Mouse (Mus musculus) brain, embryonic 14.5 days (tissue): ENCODE measurements around the gene Avil. TPM values are rescaled to one million over a fixed set of nuclear protein-coding genes. Genes with fewer than 3 reads are reported as not detected.
A peak's percentile ranks its signal among the peaks of the same experiment; 100 is the strongest.

Experiments
- DNase-seq: peaks from one replicate; pipeline ENCODE4 v3.0.0-alpha.2; 2011; ENCODE audit warnings: low read depth
- CTCF ChIP-seq: fragments of 200-500 bp; IDR thresholded peaks from 2 replicates; pipeline ENCODE4 v1.5.1; 2012; ENCODE audit warnings: inconsistent platforms, mild to moderate bottlenecking, moderate library complexity, borderline replicate concordance; ENCODE audit not compliant: insufficient read depth, insufficient read length; ENCODE audit errors: extremely low read depth
- POLR2A ChIP-seq: fragments of 200-500 bp; IDR thresholded peaks from 2 replicates; pipeline ENCODE4 v1.6.1; 2012; ENCODE audit warnings: mild to moderate bottlenecking, inconsistent platforms, borderline replicate concordance; ENCODE audit not compliant: poor library complexity, insufficient read depth, insufficient read length, severe bottlenecking; ENCODE audit errors: extremely low read depth
- polyA plus RNA-seq: library from polyadenylated mRNA; depleted of rRNA; stranded (reverse); fragments of >200 nt; gene quantifications from 2 replicates; pipeline ENCODE4 v1.2.3, GENCODE M21; 2012

Gene Avil
- polyA plus RNA-seq, 1 experiment: 1.7 TPM

DNA sequence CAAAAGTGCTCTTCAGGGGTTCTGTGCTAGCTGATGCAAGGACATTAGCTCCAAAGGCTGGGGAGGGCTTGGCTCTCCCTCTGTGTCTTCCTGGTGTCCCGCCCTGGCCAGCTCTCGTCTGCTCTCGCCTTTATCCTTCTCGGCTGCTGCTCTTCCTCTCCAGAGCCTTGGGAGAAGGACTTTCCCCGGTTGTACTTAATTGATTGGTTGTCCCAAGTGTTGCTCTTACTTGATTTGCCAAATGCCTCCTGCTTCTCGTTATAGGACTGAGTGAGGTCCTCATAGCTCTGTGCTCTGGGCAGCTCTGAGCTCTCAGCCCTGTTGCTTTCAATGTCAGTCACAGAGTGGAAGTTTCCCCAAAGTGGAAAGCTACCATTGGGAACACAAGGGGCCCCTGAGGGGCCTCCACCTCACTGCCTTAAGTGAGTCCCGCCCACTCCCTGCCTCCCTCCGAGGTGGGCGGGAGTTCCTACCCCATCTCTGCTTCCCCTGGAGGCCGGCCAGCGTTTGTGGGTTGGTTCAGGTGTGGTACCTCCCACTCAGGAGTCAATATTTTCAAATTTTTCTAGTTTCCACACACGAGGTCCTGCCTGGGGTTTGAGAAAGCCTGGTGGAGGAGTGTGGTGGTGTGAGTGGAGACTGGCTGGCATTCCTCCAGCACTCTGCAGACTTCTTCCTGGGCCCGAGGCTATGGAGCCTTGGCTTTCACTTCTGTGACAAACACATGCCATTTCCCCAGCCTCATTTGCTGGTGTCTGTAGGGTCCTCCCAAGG is 3.0 kb upstream of the Avil start:
- DNase-seq: no peak
- TF ChIP-seq POLR2A: no peak
- TF ChIP-seq CTCF: no peak

DNA sequence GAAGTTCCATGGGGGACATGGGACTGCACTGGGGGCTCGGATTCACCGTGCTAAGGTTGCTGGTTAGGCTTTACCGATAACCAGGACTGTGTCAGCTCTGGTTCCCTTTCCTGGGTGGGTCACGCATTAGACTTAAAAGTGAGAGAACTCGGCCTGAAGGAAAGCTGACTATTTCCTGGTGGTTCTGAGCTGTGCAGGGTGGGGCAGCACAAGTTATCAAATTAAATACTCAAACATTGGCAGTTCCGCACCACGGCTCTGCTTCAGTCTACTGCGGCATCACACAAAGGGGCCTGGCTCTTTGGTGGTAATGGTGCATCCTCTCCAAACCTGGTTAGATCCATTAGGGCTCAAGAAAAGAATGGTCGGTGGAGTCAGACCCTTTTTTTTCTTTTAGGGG is 788 bp downstream of the Avil start:
- DNase-seq: no peak
- TF ChIP-seq POLR2A (no peak), CTCF (no peak)

DNA sequence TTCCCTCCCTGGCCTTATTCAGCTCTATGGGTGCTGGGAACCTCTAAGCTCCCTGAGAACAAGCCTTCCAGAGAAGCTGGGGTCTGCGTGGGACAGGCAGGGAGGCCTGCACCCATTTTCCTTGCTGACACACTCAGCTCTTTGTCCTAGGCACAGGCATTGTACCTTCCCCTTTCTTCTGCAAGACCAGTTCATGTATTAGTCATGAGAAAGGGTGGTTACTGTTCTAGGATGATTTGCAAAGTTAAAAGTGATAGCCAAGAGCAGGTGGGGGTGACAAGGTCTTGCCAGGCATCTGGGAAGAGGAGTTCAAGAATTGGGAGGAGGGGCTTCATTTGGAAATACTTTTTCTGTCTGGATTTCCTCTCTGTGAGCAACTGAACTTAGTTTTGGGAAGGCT is 1.5 kb downstream of the Avil start:
- TF ChIP-seq POLR2A: no peak
- no peak for TF ChIP-seq CTCF
- no peak for DNase-seq

DNA sequence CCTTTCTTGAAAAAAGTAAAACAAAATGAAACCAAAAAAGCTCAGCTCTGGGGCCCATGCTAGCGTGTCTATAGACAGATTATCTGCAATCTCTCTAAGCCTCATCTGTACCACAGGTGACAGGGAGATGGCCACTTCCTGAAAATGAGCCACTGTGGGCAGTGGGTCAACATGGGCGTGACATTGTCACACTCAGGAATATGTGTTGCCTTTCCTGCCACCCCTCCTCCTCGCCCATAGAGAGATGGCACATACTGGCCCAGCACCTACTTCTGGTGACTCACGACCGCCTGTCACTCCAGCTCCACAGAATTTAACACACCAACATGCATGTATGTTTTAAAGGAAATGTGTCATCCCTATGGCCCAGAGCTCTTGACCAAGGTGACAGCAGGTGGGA is 2.3 kb downstream of the Avil start:
- DNase-seq: no peak
- no peak for TF ChIP-seq POLR2A
- TF ChIP-seq CTCF: no peak

DNA sequence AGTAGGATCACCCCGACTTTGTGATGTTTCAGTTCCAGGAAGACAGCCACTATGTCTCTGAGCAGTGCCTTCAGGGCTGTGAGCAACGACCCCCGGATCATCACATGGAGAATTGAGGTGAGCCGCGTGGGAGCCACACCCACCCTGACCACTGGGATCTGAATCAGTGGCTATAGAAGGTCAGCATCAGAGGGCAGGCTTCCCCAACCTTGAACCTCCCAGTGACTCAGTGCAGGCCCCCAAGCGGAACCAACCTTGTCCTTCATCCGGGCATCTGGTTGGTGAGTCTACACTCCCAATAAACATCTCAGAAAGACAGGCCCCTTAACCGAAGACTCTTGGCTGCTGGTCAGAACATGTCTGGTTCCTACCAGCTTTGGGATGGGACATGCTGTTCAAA is 2.8 kb downstream of the Avil start:
- TF ChIP-seq CTCF (no peak), POLR2A (no peak)
- DNase-seq: no peak

DNA sequence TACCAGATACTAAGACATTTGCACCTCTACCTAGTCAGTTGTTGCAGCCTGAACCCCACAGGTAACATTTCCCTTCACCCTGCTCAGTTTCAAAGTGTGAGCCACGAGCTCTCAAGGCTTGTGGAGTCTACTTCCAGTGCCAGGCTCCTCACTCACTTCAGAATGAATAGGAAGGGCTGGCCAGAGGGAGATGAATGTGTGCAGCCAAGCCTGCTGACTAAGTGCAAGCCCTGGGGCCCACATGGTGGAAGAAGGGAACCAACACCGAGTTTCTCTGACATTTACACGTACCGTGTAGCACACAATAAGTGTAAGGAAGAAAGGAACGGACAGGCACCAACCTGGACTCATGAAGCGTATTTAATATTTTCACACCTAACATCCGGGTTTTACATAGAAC is 3.3 kb downstream of the Avil start:
- TF ChIP-seq CTCF: no peak
- no peak for TF ChIP-seq POLR2A
- no peak for DNase-seq

DNA sequence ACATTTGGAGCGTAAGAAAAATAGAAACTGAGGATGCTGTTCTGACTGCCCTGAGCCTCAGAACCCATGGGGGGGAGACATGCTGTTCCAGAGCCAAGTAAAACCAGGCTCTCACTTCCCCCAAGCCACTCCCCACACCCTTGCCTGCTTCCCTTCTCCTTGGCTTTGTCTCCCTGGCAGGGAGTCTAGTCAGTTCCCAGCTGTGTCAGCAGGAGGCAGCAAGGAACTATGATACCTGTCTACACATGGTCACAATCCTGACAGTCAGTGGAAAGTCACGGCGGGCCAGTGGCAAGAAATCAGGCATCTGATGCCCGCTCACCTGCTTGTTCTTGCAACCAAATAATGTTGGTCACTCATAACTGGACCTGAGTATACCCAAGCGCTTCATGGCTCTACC is 16.0 kb downstream of the Avil start:
- TF ChIP-seq POLR2A: no peak
- TF ChIP-seq CTCF: peak; percentile 29; the same call in 1 of the 2 replicates
- no peak for DNase-seq

DNA sequence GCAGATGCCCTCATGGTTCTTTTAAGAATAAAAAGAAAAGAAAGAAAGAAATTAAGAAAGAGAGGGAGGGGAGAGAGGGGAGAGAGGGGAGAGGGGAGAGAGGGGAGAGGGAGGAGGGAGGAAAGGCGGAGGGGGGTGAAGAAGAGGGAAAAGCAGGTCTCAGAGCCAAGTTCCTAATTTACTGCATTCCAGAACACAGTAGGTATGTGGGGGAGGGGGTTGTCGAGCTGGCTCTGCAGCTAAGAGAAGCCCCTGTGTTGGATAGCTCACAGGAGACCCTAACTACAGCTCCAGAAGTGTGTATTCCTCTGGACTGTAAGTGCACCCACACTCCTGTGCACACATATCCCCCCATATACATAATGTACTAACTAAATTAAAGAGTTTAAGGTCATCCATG is 16.6 kb downstream of the Avil start:
- TF ChIP-seq CTCF (no peak), POLR2A (no peak)
- DNase-seq: no peak

DNA sequence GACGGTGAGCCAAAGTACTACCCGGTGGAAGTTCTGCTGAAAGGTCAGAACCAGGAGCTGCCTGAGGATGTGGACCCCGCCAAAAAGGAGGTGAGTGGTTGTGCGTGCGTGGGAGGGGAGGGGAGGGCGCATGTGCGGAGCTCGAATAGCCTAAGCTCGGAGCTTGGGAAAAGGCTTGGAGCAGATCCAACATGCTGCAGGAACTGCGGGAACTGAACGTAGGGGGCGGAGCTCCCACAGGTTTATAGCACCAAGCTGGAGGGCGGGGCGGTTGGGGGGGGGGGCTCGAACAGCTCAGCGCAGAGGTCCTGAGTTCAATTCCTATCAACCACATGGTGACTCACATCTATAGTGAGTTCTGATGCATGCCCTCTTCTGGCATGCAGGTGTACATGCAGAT is 17.9 kb downstream of the Avil start:
- TF ChIP-seq POLR2A (no peak), CTCF (no peak)
- no peak for DNase-seq

DNA sequence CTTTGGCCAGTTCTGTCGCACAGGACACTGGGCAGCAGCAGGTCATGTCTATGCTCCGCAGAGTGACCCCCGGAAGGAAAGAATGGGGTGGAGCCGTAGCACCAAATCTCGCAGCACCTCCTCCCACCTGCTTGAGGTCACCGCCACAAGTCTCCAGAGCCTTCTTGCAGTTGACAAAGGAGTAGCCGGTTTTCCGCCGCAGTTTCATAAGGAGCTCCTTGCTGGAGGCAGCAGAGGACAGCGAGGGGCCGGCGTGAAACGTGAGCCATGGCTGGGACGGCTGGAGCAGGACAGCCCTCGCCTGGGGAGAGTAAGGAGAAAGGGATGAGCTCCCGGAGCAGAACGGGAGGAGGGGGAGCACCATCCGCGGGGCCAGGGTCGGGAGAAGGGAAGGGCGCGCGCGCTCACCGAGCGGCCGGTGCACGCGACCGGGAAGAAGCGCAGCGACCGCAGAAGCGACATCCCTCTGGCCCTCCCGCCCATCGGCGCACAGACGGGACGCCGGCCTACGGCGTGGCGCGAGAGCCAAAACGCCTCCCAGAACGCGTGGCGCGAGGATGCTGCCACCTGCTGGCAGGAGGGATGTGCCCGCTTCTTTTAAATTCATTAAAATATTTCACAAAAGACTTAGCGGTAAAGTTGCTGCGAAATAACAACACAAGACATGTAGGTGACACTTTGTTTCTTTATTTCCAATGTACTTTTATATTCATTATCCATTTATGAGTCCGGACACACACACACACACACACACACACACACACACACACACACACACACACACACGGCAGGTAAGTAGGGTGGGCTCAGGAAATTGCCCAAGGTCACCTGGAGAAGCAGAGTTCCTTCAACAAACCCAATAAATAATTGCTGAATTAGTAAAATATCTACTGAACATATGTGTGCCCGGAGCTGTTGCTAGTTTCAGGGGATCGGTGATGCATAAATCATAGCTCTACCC is 30.1 kb downstream of the Avil start, which contains the start of gene Tsfm:
TSS of gene Tsfm (minus strand) at position 505 of the 961 bp plus-strand sequence.
- TF ChIP-seq CTCF: peak; percentile 97
- TF ChIP-seq POLR2A: peak; percentile 85
- peak; percentile 97 for DNase-seq

DNA sequence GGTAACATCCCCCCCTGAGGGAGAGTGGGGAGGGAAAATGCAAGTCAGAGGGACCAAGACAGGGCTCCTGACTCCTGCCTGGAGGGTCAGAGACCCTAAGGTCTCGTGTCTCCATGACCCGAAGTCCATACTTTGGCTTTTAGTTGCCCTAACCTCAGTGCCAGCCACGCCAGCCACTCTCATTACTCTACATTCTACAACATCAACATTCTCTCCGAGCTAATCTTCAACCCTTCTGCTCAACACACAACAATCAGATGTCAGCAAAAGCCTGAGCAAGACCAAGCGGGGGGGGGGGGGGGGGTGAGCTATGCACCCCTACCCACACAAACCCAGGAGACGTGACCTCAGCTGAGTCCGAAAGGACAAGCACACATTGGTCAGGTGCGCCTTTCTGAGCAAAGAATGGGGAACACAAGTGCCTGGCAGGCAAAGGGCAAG is 32.8 kb downstream of the Avil start:
- no peak for TF ChIP-seq CTCF
- no peak for TF ChIP-seq POLR2A
- no peak for DNase-seq
